Mouse (Mus musculus) lung, postnatal 0 days (tissue): ENCODE data around the gene Rims1.

Experiments used
- CTCF ChIP-seq: IDR thresholded peaks from 2 replicates; pipeline ENCODE4 v1.5.1; 2016; ENCODE audit warnings: antibody characterized with exemption, mild to moderate bottlenecking
- EP300 ChIP-seq: IDR thresholded peaks from 2 replicates; pipeline ENCODE4 v1.6.1; 2016; ENCODE audit warnings: antibody characterized with exemption, mild to moderate bottlenecking, control low read depth

GRCm38 (mm10) chr1:22805025-22805725 is 619 bp downstream of the Rims1 start:
- TF ChIP-seq CTCF (no peak), EP300 (no peak)
